Comparison of ENCODE assay signal across 33 mouse cellular contexts in genomic region chr10:27005716-27006115, GRCm38 (mm10).
"Had no signal": no experiment of that assay in that cellular context is flagged by ENCODE, and none has a peak within 500 bp of the region (broad histone marks: within the 10 kb centered on the region; RNA-seq: fewer than 3 reads in every experiment).

No protein-coding gene starts in this region.

- H3K9ac ChIP-seq: heart, embryonic 12.5 days; heart, embryonic 13.5 days; heart, embryonic 15.5 days; hindbrain, embryonic 12.5 days; hindbrain, embryonic 13.5 days; hindbrain, embryonic 14.5 days; hindbrain, embryonic 15.5 days; kidney, embryonic 15.5 days had no signal

- ATAC-seq: hindbrain, embryonic 16.5 days; hindbrain, postnatal 0 days; inflammation-experienced regulatory T-cells, adult 6 months; intestine, embryonic 16.5 days had no signal

- H3K4me3 ChIP-seq: heart, embryonic 10.5 days; heart, embryonic 12.5 days; heart, embryonic 13.5 days; heart, embryonic 15.5 days; hindbrain, embryonic 10.5 days; hindbrain, embryonic 12.5 days; hindbrain, embryonic 13.5 days; hindbrain, embryonic 15.5 days; kidney, embryonic 15.5 days; layer of hippocampus, adult 2 months had no signal

- H3K9me3 ChIP-seq: heart, embryonic 10.5 days; heart, embryonic 12.5 days; heart, embryonic 13.5 days; heart, embryonic 15.5 days; hindbrain, embryonic 10.5 days; hindbrain, embryonic 12.5 days; hindbrain, embryonic 13.5 days; hindbrain, embryonic 15.5 days; kidney, embryonic 15.5 days had no signal

- H3K4me1 ChIP-seq: heart, embryonic 10.5 days; heart, embryonic 12.5 days; heart, embryonic 13.5 days; heart, embryonic 15.5 days; hindbrain, embryonic 10.5 days; hindbrain, embryonic 12.5 days; hindbrain, embryonic 13.5 days; hindbrain, embryonic 15.5 days; kidney, embryonic 15.5 days had no signal

- H3K27me3 ChIP-seq: heart, embryonic 12.5 days; heart, embryonic 13.5 days; heart, embryonic 15.5 days; hindbrain, embryonic 12.5 days; hindbrain, embryonic 13.5 days; hindbrain, embryonic 15.5 days; kidney, embryonic 15.5 days had no signal

- H3K36me3 ChIP-seq: heart, embryonic 10.5 days; heart, embryonic 12.5 days; heart, embryonic 13.5 days; heart, embryonic 15.5 days; hindbrain, embryonic 10.5 days; hindbrain, embryonic 12.5 days; hindbrain, embryonic 13.5 days; hindbrain, embryonic 15.5 days; kidney, embryonic 15.5 days had no signal

- H3K4me2 ChIP-seq: heart, embryonic 11.5 days; heart, embryonic 12.5 days; heart, embryonic 13.5 days; heart, embryonic 15.5 days; hindbrain, embryonic 12.5 days; hindbrain, embryonic 13.5 days; hindbrain, embryonic 14.5 days; hindbrain, embryonic 15.5 days; kidney, embryonic 15.5 days had no signal

- DNase-seq: heart, postnatal 10 days; heart, postnatal 14 days; heart, postnatal 36 days; heart, postnatal 4 days; kidney, adult 11 months; kidney, adult 18-20 months; kidney, adult 2 months; kidney, adult 8-10 months; kidney, adult 9 months; kidney, postnatal 10 days; kidney, postnatal 14 days; kidney, postnatal 25 days; kidney, postnatal 36 days; kidney, postnatal 4 days; layer of hippocampus, adult 9-11 months; layer of hippocampus, postnatal 36 days had no signal

- H3K27ac ChIP-seq: heart, embryonic 10.5 days; heart, embryonic 13.5 days; heart, embryonic 15.5 days; hindbrain, embryonic 10.5 days; hindbrain, embryonic 12.5 days; hindbrain, embryonic 13.5 days; hindbrain, embryonic 14.5 days; hindbrain, embryonic 15.5 days; hindbrain, postnatal 0 days; kidney, embryonic 15.5 days; kidney, postnatal 0 days; layer of hippocampus, adult 2 months had no signal
